Mouse (Mus musculus) lung, postnatal 0 days (tissue): ENCODE results near the gene Gbp2.

Source experiments
- CTCF ChIP-seq: IDR thresholded peaks from 2 replicates; pipeline ENCODE4 v1.5.1; 2016; ENCODE audit warnings: antibody characterized with exemption, mild to moderate bottlenecking
- EP300 ChIP-seq: IDR thresholded peaks from 2 replicates; pipeline ENCODE4 v1.6.1; 2016; ENCODE audit warnings: antibody characterized with exemption, mild to moderate bottlenecking, control low read depth

- TF ChIP-seq EP300 (no peak), CTCF (no peak)
Observed at GRCm38 (mm10) chr3:142619606-142620005, 796 bp upstream of the Gbp2 start.
